Mouse (Mus musculus) stomach, embryonic 14.5 days (tissue): ENCODE measurements at regions not wholly inside any gene's neighbourhood (a gene's known extent, or its start where the extent isn't known, plus 50 kb on each side); places are given as distances from the start of the nearest gene placed in this dataset.

Experiments
- ATAC-seq: fragments of 200-750 bp; cut with Nextera tagmentation; 2 replicates; pipeline ENCODE4 v1.8.0; 2017; ENCODE audit warnings: low read depth, moderate TSS enrichment; ENCODE audit not compliant: insufficient number of reproducible peaks, insufficient read depth, low FRiP score
- H3K27ac ChIP-seq: fragments of 300-500 bp; sonication (generic); 2 replicates; pipeline ENCODE4 v1.5.1; 2014; ENCODE audit warnings: mild to moderate bottlenecking, low read length, moderate library complexity, mixed read lengths
- H3K27me3 ChIP-seq: fragments of 300-500 bp; sonication (generic); 2 replicates; pipeline ENCODE4 v1.6.1; 2014; ENCODE audit warnings: low read length, control low read depth, mixed read lengths; ENCODE audit not compliant: control insufficient read depth, insufficient read depth
- H3K36me3 ChIP-seq: fragments of 300-500 bp; sonication (generic); 2 replicates; pipeline ENCODE4 v1.6.1; 2014; ENCODE audit warnings: mild to moderate bottlenecking, control low read depth, low read length, moderate library complexity, mixed read lengths; ENCODE audit not compliant: control insufficient read depth, insufficient read depth
- H3K4me1 ChIP-seq: fragments of 300-500 bp; sonication (generic); 2 replicates; pipeline ENCODE4 v1.6.1; 2014; ENCODE audit warnings: low read length, control low read depth, mixed read lengths; ENCODE audit not compliant: control insufficient read depth, insufficient read depth
- H3K4me2 ChIP-seq: fragments of 300-500 bp; sonication (generic); replicated peaks from 2 replicates; pipeline ENCODE4 v1.6.1; 2014; ENCODE audit warnings: low read depth, low read length, control low read depth
- H3K4me3 ChIP-seq: fragments of 300-500 bp; sonication (generic); 2 replicates; pipeline ENCODE4 v1.5.1; 2014; ENCODE audit warnings: low read depth, low read length, control low read depth
- H3K9ac ChIP-seq: fragments of 300-500 bp; sonication (generic); replicated peaks from 2 replicates; pipeline ENCODE4 v1.6.1; 2014; ENCODE audit warnings: low read depth, mild to moderate bottlenecking, control low read depth, low read length, moderate library complexity, mixed read lengths
- H3K9me3 ChIP-seq: fragments of 300-500 bp; sonication (generic); 2 replicates; pipeline ENCODE4 v1.6.1; 2016; ENCODE audit warnings: low read depth, low read length, control low read depth; ENCODE audit not compliant: control insufficient read depth
- WGBS: fragments of 180-500 bp; shearing (Covaris S2); extraction: QIAGEN DNeasy Blood & Tissue Kit; methylation state at CpG from one replicate; pipeline ENCODE4 v1.1.7; 2014; 5-methylcytosine and 5-hydroxymethylcytosine counted together

DNA sequence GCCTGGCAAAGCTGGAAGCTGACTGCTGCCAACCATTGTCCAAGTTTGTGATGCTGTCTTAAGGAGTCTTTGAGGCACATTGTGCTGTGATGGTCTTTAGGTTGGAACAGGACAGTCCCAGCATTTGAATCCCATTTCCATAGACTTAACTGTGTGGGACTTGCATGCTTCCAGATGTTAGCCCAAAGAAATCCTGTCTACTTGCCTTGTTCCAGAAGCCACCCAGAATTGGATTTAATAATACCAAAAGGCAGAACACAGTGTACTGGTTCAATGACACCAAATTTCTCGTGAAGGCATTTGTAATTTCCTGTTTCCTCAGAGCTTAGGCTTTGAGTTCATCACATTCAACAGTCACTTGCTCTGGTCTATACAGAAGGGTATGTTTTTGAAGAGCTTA, 444.9 kb upstream of the Slc30a5 start:
- Histone ChIP-seq H3K27ac (no peak overlapping the region), H3K9ac (no peak overlapping the region), H3K4me2 (no peak overlapping the region), H3K4me1 (no peaks in the 10 kb centered on the region), H3K27me3 (no peaks in the 10 kb centered on the region), H3K4me3 (no peak overlapping the region), H3K9me3 (no peaks in the 10 kb centered on the region; the same call in 1 of the 2 replicates), H3K36me3 (no peaks in the 10 kb centered on the region)
- 82% methylated on average over 1 of the region's 1 CpGs for WGBS
- ATAC-seq = no peak

DNA sequence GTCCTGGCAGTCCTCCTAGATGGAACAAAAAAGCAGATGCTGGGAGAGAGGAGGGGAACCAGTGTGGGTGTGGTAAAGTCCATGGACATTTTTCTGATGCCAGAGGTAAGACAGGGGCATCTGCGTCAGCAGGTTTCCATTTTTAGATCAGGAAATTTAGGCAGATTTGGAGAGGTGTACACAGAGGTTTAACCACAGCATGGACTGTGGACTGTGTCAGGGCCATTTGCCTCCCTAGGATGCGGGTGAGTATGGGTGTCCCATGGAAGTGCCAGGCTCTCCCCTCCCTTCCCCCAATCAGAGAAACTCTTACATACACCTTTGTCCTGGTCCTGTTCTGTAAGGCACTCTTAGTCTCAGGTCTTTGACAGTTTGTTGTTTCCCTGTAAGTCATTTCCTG, 443.5 kb upstream of the Slc30a5 start:
- no peak for ATAC-seq
- H3K36me3 ChIP-seq = no peaks in the 10 kb centered on the region
- H3K27me3 ChIP-seq = no peaks in the 10 kb centered on the region
- no peak overlapping the region for H3K9ac ChIP-seq
- no peak overlapping the region for H3K27ac ChIP-seq
- H3K9me3 ChIP-seq = no peaks in the 10 kb centered on the region; the same call in 1 of the 2 replicates
- H3K4me2 ChIP-seq = no peak overlapping the region
- 80% methylated on average over 2 of the region's 2 CpGs for WGBS
- H3K4me1 ChIP-seq = no peaks in the 10 kb centered on the region
- no peak overlapping the region for H3K4me3 ChIP-seq

DNA sequence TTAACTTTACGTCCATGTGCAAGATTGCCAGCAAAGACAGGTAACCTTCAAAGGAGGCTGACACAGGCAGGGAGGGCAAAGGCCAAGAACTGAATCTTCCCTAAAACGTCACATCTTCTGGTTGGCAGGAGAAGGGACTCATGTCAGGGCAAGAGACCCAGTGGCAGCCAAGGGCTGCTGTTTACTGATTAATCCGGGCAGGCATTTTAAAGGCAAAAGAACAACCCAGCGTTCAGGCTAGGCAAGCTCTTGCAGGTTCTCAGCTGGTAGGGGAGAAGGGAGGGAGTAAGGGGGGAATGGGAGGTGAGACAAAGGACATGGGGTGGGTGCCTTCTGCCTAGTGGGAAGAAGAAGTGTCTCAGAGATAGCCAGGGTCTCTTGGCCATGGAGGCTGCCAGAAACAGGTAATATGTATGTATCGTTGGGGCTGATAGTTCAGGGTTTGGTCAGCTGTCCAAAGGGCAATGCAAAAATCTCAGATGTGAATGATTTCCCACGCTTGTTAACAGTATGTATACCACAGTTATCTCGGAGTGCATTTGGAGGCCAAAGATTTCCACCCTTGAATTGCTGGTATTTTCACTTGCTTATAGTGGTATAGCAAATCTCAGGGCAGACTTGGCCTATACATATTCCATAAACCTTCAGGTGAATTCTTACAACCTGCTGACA, 441.4 kb upstream of the Slc30a5 start:
- WGBS = 43% methylated on average over 7 of the region's 7 CpGs
- Histone ChIP-seq H3K9ac (no peak overlapping the region), H3K4me2 (no peak overlapping the region), H3K9me3 (no peaks in the 10 kb centered on the region; the same call in 1 of the 2 replicates), H3K27ac (no peak overlapping the region), H3K4me1 (no peaks in the 10 kb centered on the region), H3K4me3 (no peak overlapping the region), H3K36me3 (no peaks in the 10 kb centered on the region), H3K27me3 (no peaks in the 10 kb centered on the region)
- no peak for ATAC-seq

DNA sequence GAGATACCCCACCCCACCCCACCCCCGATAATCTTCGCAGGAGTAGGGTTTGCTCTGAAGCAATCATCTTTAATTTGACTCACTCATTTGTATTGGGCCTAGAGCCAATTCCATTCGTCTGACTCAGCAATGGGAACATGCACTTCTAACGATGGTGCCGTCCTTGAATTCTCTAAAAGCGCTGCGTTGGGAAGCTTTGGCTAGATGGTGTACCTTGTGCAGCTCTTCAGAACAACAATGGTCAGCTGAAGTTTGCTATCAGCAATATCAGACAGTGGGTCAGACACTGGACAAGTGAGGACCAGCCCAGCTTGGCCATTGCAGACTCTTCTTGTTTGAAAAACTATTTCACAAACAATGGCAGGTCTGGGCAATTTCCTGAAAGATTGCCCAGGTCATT, 440.1 kb upstream of the Slc30a5 start:
- Histone ChIP-seq H3K4me2 (no peak overlapping the region), H3K4me1 (no peaks in the 10 kb centered on the region), H3K4me3 (no peak overlapping the region), H3K36me3 (no peaks in the 10 kb centered on the region), H3K9ac (no peak overlapping the region), H3K9me3 (no peaks in the 10 kb centered on the region), H3K27ac (no peak overlapping the region), H3K27me3 (no peaks in the 10 kb centered on the region)
- 81% methylated on average over 7 of the region's 7 CpGs for WGBS
- no peak for ATAC-seq

DNA sequence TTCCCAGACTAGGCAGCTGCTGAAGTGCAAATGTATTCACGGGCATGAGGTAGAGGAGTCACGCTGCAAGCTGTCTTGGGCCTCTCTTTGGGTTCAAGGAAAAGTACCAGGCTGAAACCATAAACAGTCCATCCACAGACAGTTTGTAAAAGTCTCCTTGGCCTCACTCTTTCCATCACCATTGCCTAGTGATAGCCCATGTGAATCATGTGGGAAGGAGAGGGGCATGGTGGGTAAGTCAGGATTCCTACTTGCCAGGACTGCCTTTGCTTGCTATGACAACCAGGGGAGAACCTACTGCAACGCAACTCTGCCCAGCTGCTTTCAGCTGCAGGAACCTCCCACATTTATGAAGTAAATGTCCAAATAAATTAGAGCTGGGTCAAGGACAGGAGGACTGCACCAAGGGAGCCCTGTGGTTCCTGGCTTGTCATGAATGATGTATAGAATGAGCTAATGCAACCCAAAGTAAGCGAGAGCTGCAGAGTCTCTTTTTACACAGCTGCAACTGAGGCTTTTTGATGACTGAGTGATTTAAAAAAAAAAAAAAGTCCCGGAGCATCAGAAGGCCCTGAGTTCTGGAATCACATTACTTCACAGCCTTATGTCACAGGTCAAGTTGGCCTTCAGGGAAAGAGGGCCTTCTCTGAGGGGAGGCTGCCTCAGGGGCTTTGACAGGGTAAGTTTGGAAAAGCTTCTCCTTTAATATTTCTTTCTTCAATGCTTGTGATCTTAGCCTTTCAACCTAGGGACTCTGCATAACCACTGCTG, 420.7 kb upstream of the Slc30a5 start:
- Histone ChIP-seq H3K36me3 (no peaks in the 10 kb centered on the region), H3K27me3 (no peaks in the 10 kb centered on the region), H3K27ac (no peak overlapping the region), H3K4me1 (no peaks in the 10 kb centered on the region), H3K9me3 (no peaks in the 10 kb centered on the region), H3K4me3 (no peak overlapping the region), H3K4me2 (no peak overlapping the region), H3K9ac (no peak overlapping the region)
- no peak for ATAC-seq
- WGBS = 48% methylated on average over 5 of the region's 5 CpGs

DNA sequence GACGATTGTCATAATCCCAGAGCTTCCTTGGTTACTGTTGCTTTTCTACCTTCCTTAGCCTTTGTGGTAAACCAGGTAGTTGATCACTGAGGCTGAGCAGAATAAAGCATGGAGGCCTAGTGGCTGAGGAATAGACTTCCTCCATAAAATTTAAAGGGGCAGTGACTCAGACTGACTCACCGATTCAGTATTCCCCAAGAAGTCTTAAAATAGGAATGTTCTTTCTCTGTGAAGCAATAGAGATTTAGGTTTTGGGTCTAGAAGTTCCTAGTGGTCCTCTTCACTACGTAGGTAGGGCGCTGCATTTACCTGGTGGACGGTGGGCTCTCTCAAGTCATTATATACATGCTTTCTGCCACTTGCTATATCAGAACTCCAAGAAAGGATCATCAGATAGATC, 416.1 kb upstream of the Slc30a5 start:
- no peak for ATAC-seq
- H3K27ac ChIP-seq = no peak overlapping the region
- no peaks in the 10 kb centered on the region for H3K9me3 ChIP-seq
- WGBS = 86% methylated on average over 5 of the region's 5 CpGs
- no peak overlapping the region for H3K4me2 ChIP-seq
- no peaks in the 10 kb centered on the region for H3K27me3 ChIP-seq
- no peak overlapping the region for H3K4me3 ChIP-seq
- H3K4me1 ChIP-seq = no peaks in the 10 kb centered on the region
- H3K36me3 ChIP-seq = no peaks in the 10 kb centered on the region
- no peak overlapping the region for H3K9ac ChIP-seq

DNA sequence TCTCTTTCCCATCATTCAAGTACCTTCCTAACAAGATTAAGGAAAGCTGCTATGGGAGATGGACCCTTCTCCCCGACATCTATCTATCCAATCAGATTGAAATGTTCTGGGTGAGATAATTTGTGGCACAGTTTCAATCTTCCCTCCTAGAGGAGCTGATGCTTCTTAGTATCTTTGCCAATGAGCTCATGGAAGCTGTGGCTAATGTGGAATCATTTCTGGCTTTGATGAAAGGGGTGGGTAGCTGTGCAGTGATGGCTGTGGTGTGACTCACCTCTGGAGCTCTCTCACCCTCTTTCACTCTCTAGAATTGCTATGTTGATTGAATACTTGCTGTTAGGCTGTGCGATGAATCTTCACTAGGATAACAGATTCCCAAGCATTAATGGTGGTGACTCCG, 411.1 kb upstream of the Slc30a5 start:
- Histone ChIP-seq H3K4me3 (no peak overlapping the region), H3K4me2 (no peak overlapping the region), H3K27me3 (no peaks in the 10 kb centered on the region), H3K36me3 (no peaks in the 10 kb centered on the region), H3K9ac (no peak overlapping the region), H3K4me1 (no peaks in the 10 kb centered on the region), H3K27ac (no peak overlapping the region), H3K9me3 (no peaks in the 10 kb centered on the region)
- no peak for ATAC-seq
- WGBS = 86% methylated on average over 3 of the region's 3 CpGs

DNA sequence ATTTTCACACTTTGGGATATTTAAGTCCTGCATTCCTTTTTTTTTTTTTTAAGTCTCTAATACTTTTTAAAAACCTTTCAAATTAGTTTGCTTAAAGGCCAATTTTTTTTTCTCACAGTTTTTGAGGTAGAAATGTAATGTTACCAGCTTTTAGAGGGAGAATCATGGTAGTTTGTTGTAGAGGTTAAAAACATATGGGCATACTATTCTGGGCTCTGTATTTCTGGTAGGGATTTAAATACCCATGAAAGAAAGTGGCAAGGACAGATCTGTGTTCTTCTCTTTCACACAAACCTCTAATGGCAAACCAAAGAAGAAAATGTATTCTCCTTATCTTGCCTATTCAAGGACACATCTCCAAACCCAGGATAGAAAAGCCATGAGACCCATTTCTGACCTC, 405.6 kb upstream of the Slc30a5 start:
- Histone ChIP-seq H3K27ac (no peak overlapping the region), H3K9me3 (no peaks in the 10 kb centered on the region), H3K27me3 (no peaks in the 10 kb centered on the region), H3K4me3 (no peak overlapping the region), H3K36me3 (no peaks in the 10 kb centered on the region), H3K4me1 (peaks cover 1% of the 10 kb centered on the region; the same call in 1 of the 2 replicates), H3K4me2 (no peak overlapping the region), H3K9ac (no peak overlapping the region)
- ATAC-seq = no peak
